In the genomic region with DNA sequence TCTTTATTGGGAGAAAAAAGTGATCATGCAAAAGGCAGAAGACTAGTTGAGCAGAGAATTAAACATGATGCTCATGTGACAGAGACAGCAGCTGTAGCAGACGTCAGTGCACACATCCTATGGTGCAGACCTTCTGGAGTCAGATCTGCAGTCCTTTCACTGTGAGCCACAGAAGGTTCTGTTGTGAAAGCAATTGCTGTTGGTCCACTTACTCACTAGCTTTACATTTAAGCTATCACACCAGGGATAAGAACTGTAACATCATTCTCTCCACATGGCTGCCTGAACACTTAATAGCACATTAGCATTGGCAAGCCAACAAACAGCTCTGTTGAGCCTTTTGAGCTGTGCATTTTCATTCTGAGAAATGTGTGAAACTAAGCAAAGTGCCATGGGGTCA, we compare ENCODE assay signal across 24 mouse cellular contexts.
DNase-seq lines count a peak whose midpoint lies in the region; ATAC-seq and TF ChIP-seq lines count a peak whose summit lies in the region.
"Had no signal": no experiment of that assay in that cellular context is flagged by ENCODE, and none has a peak within 500 bp of the region (broad histone marks: within the 10 kb centered on the region; RNA-seq: fewer than 3 reads in every experiment).

No protein-coding gene starts in this region.

- ATAC-seq in hindbrain, embryonic 16.5 days, result peak; percentile 76
- ATAC-seq in hindbrain, embryonic 11.5 days (ENCODE audit: low FRiP score), result no peak
- ATAC-seq in lung, embryonic 14.5 days (ENCODE audit: insufficient read depth), result no peak
- ATAC-seq: forebrain, embryonic 15.5 days; intestine, postnatal 0 days; Patski had no signal

- no peak overlapping the region for H3K4me2 ChIP-seq in hindbrain, embryonic 16.5 days (ENCODE audit: low read length)
- no peak overlapping the region for H3K4me2 ChIP-seq in hindbrain, embryonic 11.5 days (replicated peaks; ENCODE audit: low read depth, low read length)
- no peak overlapping the region for H3K4me2 ChIP-seq in lung, embryonic 14.5 days
- H3K4me2 ChIP-seq: embryonic facial prominence, embryonic 12.5 days; embryonic facial prominence, embryonic 15.5 days; forebrain, embryonic 15.5 days; heart, embryonic 11.5 days had no signal

- H3K27me3 ChIP-seq in hindbrain, embryonic 16.5 days (replicated peaks; ENCODE audit: control insufficient read depth, insufficient read depth, low read length), result no peaks in the 10 kb centered on the region
- H3K27me3 ChIP-seq in hindbrain, embryonic 11.5 days (ENCODE audit: control insufficient read depth, insufficient read depth, low read length), result no peaks in the 10 kb centered on the region
- H3K27me3 ChIP-seq in lung, embryonic 14.5 days (ENCODE audit: insufficient read depth, low read length), result no peaks in the 10 kb centered on the region
- H3K27me3 ChIP-seq: CH12.LX; embryonic facial prominence, embryonic 12.5 days; embryonic facial prominence, embryonic 15.5 days; forebrain, embryonic 15.5 days; Patski had no signal

- H3K36me3 ChIP-seq in hindbrain, embryonic 16.5 days (ENCODE audit: control insufficient read depth, insufficient read depth, low read length), result no peaks in the 10 kb centered on the region
- no peaks in the 10 kb centered on the region for H3K36me3 ChIP-seq in hindbrain, embryonic 11.5 days (ENCODE audit: control insufficient read depth, insufficient read depth, low read length)
- no peaks in the 10 kb centered on the region for H3K36me3 ChIP-seq in lung, embryonic 14.5 days (ENCODE audit: insufficient read depth)
- H3K36me3 ChIP-seq: embryonic facial prominence, embryonic 12.5 days; embryonic facial prominence, embryonic 15.5 days; forebrain, embryonic 15.5 days; G1E had no signal

- DNase-seq in embryo, embryonic 10 days (ENCODE audit: low spot score), result peak; percentile 3
- no peak for DNase-seq in embryo, embryonic 11 days
- DNase-seq in hindbrain, embryonic 11.5 days (ENCODE audit: low spot score), result no peak
- DNase-seq in lung, embryonic 14.5 days, result peak; percentile 15
- DNase-seq in lung, postnatal 14 days, result no peak
- peak; percentile 3 for DNase-seq in brain, adult 2 months (ENCODE audit: low read depth, low spot score)
- no peak for DNase-seq in gastrocnemius, adult 2 months
- DNase-seq: adrenal gland, postnatal 10 days; B cell, adult 2 months; cerebellum, adult 2 months; cerebellum, adult 9-11 months; cerebellum, postnatal 36 days; gastrocnemius, postnatal 14 days; heart, adult 11 months; kidney, adult 2 months had no signal

- no peak overlapping the region for H3K4me3 ChIP-seq in hindbrain, embryonic 16.5 days (ENCODE audit: low read length)
- H3K4me3 ChIP-seq in hindbrain, embryonic 11.5 days (ENCODE audit: low read depth, low read length), result no peak overlapping the region
- H3K4me3 ChIP-seq in lung, embryonic 14.5 days (ENCODE audit: low read depth, low read length), result no peak overlapping the region
- no peak overlapping the region for H3K4me3 ChIP-seq in gastrocnemius, adult 2 months
- H3K4me3 ChIP-seq: embryonic facial prominence, embryonic 12.5 days; embryonic facial prominence, embryonic 15.5 days; forebrain, embryonic 15.5 days had no signal

- no peak for TF ChIP-seq CTCF in lung, embryonic 14.5 days (IDR thresholded peaks at IDR 0.05; ENCODE audit: low read depth)
- TF ChIP-seq CTCF in gastrocnemius, adult 2 months (IDR thresholded peaks at IDR 0.05), result no peak

- H3K9ac ChIP-seq in hindbrain, embryonic 16.5 days (ENCODE audit: low read depth, low read length), result no peak overlapping the region
- H3K9ac ChIP-seq in hindbrain, embryonic 11.5 days (ENCODE audit: low read depth, low read length), result no peak overlapping the region
- no peak overlapping the region for H3K9ac ChIP-seq in lung, embryonic 14.5 days
- H3K9ac ChIP-seq: embryonic facial prominence, embryonic 12.5 days; embryonic facial prominence, embryonic 15.5 days; forebrain, embryonic 15.5 days had no signal

- whole genome bisulfite sequencing in hindbrain, embryonic 16.5 days, result 23% methylated on average over 1 of the region's 1 CpGs
- 29% methylated on average over 1 of the region's 1 CpGs for WGBS in hindbrain, embryonic 11.5 days
- WGBS in lung, embryonic 14.5 days, result 33% methylated on average over 1 of the region's 1 CpGs

- intact Hi-C loops in gastrocnemius, adult 2 months (cut with DNase I), result no loop called here

- H3K27ac ChIP-seq in hindbrain, embryonic 16.5 days (ENCODE audit: low read depth, low read length), result no peak overlapping the region
- no peak overlapping the region for H3K27ac ChIP-seq in hindbrain, embryonic 11.5 days (ENCODE audit: low read depth, low read length)
- no peak overlapping the region for H3K27ac ChIP-seq in lung, embryonic 14.5 days (ENCODE audit: low read depth)
- H3K27ac ChIP-seq in gastrocnemius, adult 2 months, result no peak overlapping the region
- H3K27ac ChIP-seq: embryonic facial prominence, embryonic 12.5 days; embryonic facial prominence, embryonic 15.5 days; forebrain, embryonic 15.5 days had no signal

- no peaks in the 10 kb centered on the region for H3K4me1 ChIP-seq in hindbrain, embryonic 16.5 days (ENCODE audit: control insufficient read depth, insufficient read depth, low read depth, low read length)
- H3K4me1 ChIP-seq in hindbrain, embryonic 11.5 days (replicated peaks; ENCODE audit: control insufficient read depth, insufficient read depth, low read length), result no peaks in the 10 kb centered on the region
- H3K4me1 ChIP-seq in lung, embryonic 14.5 days (ENCODE audit: insufficient read depth), result no peaks in the 10 kb centered on the region
- H3K4me1 ChIP-seq: embryonic facial prominence, embryonic 12.5 days; embryonic facial prominence, embryonic 15.5 days; forebrain, embryonic 15.5 days had no signal

- no peaks in the 10 kb centered on the region for H3K9me3 ChIP-seq in hindbrain, embryonic 16.5 days (ENCODE audit: control insufficient read depth, low read length)
- no peaks in the 10 kb centered on the region for H3K9me3 ChIP-seq in hindbrain, embryonic 11.5 days (ENCODE audit: control insufficient read depth, low read length)
- H3K9me3 ChIP-seq in lung, embryonic 14.5 days (ENCODE audit: low read depth, low read length), result no peaks in the 10 kb centered on the region
- H3K9me3 ChIP-seq: embryonic facial prominence, embryonic 12.5 days; embryonic facial prominence, embryonic 15.5 days; forebrain, embryonic 15.5 days had no signal

Comparison
In these comparisons a context has a peak if more than half of its experiments do, and no peak if none do; other contexts are left out.
1. DNase-seq: peak in embryo, embryonic 10 days (single experiment), lung, embryonic 14.5 days (single experiment) and brain, adult 2 months (single experiment); none in embryo, embryonic 11 days (single experiment), hindbrain, embryonic 11.5 days (single experiment), lung, postnatal 14 days (single experiment) and gastrocnemius, adult 2 months (single experiment).